Mouse (Mus musculus): ENCODE measurements at regions not wholly inside any gene's neighbourhood (a gene's known extent, or its start where the extent isn't known, plus 50 kb on each side); places are given as distances from the start of the nearest gene placed in this dataset.
"Not testable (repeated sequence)": the region's sequence is repeated elsewhere in the genome, so short reads cannot be mapped to it uniquely, and the experiment has no call there.

DNA sequence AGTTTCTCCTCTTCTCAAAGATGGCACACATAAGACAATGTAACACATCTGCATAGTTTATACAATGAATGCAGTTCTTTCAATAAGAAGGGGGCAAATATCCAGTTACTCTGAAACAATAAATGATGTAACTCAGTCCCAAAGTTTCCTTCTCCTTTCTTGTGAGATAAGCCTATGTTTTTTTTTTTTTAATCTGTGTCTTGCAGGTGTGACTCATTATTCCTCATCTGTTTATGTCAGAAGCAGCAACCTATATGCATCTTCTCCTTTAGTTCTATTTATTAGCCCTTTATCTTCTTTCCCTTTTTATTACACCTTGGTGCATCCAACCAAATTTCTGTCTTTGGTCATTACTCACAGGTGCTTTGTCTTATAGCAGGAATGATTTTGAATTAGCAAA is 523.2 kb upstream of the Pot1a start:
- no peaks in the 10 kb centered on the region for H3K4me1 ChIP-seq (ENCODE audit: insufficient read depth, low read depth, low read length)
- no peaks in the 10 kb centered on the region for H3K9me3 ChIP-seq (ENCODE audit: low read length)
- H3K9ac ChIP-seq (replicated peaks; ENCODE audit: low read depth), result no peak overlapping the region
- H3K4me3 ChIP-seq (ENCODE audit: low read depth, low read length), result no peak overlapping the region
- H3K27ac ChIP-seq (ENCODE audit: low read length), result no peak overlapping the region
- H3K36me3 ChIP-seq (ENCODE audit: insufficient read depth, low read length), result no peaks in the 10 kb centered on the region
- no peak for ATAC-seq
- H3K4me2 ChIP-seq (replicated peaks; ENCODE audit: low read depth, low read length), result no peak overlapping the region
- H3K27me3 ChIP-seq (replicated peaks; ENCODE audit: insufficient read depth, low read length), result no peaks in the 10 kb centered on the region
- TF ChIP-seq EP300 (IDR thresholded peaks at IDR 0.05) (no peak), CTCF (IDR thresholded peaks at IDR 0.05) (no peak)
- DNase-seq (ENCODE audit: low spot score), result no peak

DNA sequence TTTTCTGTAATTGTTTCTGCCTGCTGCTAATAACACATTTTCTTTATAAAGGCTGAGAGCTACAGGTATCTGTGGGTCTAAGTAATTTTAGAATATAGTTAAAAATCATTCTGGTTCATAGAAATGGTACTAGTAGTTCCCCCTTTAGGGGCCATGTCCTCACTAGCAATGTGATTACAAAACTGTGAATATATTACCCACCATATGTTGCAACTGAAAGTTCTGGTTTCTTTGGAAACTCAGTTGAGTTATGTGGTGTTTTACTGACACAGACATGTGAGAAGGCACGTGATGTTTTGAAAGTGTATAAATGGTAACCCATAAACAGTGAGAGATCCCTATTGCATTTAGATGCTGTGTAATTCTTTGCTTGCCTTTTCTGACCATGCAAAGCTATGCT is 495.1 kb upstream of the Pot1a start:
- no peak overlapping the region for H3K9ac ChIP-seq (replicated peaks; ENCODE audit: low read depth)
- H3K27ac ChIP-seq (ENCODE audit: low read length), result no peak overlapping the region
- ATAC-seq (no peak), DNase-seq (ENCODE audit: low spot score) (peak; percentile 4)
- no peaks in the 10 kb centered on the region for H3K9me3 ChIP-seq (ENCODE audit: low read length)
- no peak overlapping the region for H3K4me2 ChIP-seq (replicated peaks; ENCODE audit: low read depth, low read length)
- H3K36me3 ChIP-seq (ENCODE audit: insufficient read depth, low read length), result no peaks in the 10 kb centered on the region
- no peak overlapping the region for H3K4me3 ChIP-seq (ENCODE audit: low read depth, low read length)
- no peak for TF ChIP-seq CTCF (IDR thresholded peaks at IDR 0.05)
- TF ChIP-seq EP300 (IDR thresholded peaks at IDR 0.05), result no peak
- H3K27me3 ChIP-seq (replicated peaks; ENCODE audit: insufficient read depth, low read length), result no peaks in the 10 kb centered on the region
- H3K4me1 ChIP-seq (ENCODE audit: insufficient read depth, low read depth, low read length), result no peaks in the 10 kb centered on the region
- WGBS, result 50% methylated on average over 1 of the region's 1 CpGs

DNA sequence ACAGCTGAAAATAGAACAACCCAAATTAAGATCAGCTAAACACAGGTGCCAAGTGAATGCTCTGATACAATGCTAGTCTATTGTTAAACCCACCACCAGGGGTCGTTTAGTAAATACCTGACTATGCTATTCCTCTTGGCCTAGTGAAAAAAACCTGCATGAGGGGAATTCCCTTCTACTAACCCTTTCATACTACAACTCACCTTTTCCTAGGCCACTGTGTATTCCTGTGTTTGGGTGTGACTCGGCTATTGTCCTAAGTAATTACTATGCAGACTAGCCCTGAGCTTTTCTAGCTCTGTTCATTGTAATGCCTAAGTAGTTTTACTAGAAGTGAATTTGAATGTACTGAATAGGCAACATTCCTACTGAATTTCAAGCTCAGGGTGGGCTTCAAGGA is 492.5 kb upstream of the Pot1a start:
- H3K27me3 ChIP-seq (replicated peaks; ENCODE audit: insufficient read depth, low read length); H3K4me3 ChIP-seq (ENCODE audit: low read depth, low read length); H3K9me3 ChIP-seq (ENCODE audit: low read length); DNase-seq (ENCODE audit: low spot score); H3K9ac ChIP-seq (replicated peaks; ENCODE audit: low read depth); H3K36me3 ChIP-seq (ENCODE audit: insufficient read depth, low read length); ATAC-seq; H3K4me1 ChIP-seq (ENCODE audit: insufficient read depth, low read depth, low read length); H3K27ac ChIP-seq (ENCODE audit: low read length); H3K4me2 ChIP-seq (replicated peaks; ENCODE audit: low read depth, low read length): not testable (repeated sequence)
- WGBS, result 59% methylated on average over 2 of the region's 2 CpGs

DNA sequence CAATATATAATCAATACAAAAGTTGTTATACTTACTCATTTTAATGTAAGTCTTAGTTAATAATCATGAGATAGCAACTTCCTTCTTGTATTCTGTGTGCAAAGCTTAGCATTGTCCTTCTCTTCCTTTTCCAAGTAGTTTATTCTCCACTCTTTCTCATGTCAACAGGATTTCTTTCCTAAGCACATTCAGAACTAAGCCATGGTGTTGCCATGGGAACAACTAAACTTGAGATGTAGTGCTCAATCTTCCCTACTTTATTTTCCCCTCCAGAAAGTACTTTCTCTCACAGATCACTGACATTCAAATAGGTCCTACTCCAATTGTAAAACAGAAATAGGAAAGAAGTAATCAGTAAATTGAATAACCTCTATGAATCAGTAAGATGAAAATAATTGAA is 490.2 kb upstream of the Pot1a start:
- Histone ChIP-seq H3K9me3 (ENCODE audit: low read length) (no peaks in the 10 kb centered on the region), H3K4me2 (replicated peaks; ENCODE audit: low read depth, low read length) (no peak overlapping the region), H3K27ac (ENCODE audit: low read length) (no peak overlapping the region), H3K9ac (replicated peaks; ENCODE audit: low read depth) (no peak overlapping the region), H3K4me3 (ENCODE audit: low read depth, low read length) (no peak overlapping the region), H3K4me1 (ENCODE audit: insufficient read depth, low read depth, low read length) (no peaks in the 10 kb centered on the region), H3K36me3 (ENCODE audit: insufficient read depth, low read length) (no peaks in the 10 kb centered on the region), H3K27me3 (replicated peaks; ENCODE audit: insufficient read depth, low read length) (no peaks in the 10 kb centered on the region)
- DNase-seq (ENCODE audit: low spot score) (no peak), ATAC-seq (no peak)
- no peak for TF ChIP-seq CTCF (IDR thresholded peaks at IDR 0.05)
- TF ChIP-seq EP300 (IDR thresholded peaks at IDR 0.05), result no peak

DNA sequence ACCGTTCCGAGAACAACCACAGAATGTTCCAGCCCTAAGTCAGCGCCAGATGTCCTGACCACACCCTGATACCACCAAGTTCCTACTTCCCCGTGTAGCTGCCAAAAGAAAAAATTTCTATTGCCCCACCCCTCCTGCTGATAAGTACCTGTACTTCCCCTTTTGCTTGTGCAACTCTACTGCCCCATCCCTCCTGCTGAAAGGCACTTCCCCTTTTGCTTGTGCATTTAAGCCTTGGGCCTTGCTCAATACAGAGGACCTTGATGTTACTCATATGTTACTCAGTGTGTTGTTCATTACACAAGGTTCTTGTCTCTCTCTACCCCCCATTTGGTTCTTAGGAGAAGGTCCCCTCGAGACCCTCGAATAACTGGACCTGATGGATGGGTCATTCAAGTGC is 488.4 kb upstream of the Pot1a start:
- DNase-seq (ENCODE audit: low spot score); H3K27ac ChIP-seq (ENCODE audit: low read length); H3K9me3 ChIP-seq (ENCODE audit: low read length); H3K27me3 ChIP-seq (replicated peaks; ENCODE audit: insufficient read depth, low read length); H3K4me2 ChIP-seq (replicated peaks; ENCODE audit: low read depth, low read length); H3K36me3 ChIP-seq (ENCODE audit: insufficient read depth, low read length); H3K4me3 ChIP-seq (ENCODE audit: low read depth, low read length); H3K9ac ChIP-seq (replicated peaks; ENCODE audit: low read depth); ATAC-seq; H3K4me1 ChIP-seq (ENCODE audit: insufficient read depth, low read depth, low read length): not testable (repeated sequence)
- WGBS, result 73% methylated on average over 6 of the region's 6 CpGs

DNA sequence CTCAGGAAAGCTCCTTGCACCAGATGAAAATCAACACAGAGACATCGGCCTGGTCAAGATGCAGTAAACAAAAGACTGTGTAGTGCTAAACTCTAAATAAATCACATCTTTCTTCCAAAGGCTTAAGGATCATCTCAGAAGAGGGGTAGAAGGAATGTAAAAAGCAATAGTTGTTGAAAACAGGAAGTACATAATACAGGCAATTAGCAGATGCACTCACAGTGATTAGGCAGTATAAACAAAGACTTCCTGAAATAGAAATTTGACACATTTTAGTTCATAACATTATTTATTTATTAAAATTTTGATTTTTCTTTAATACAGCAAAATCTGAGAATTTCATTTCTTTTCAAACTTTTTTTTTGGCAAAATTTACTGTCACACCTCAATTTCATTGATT is 478.9 kb upstream of the Pot1a start:
- Histone ChIP-seq H3K27me3 (replicated peaks; ENCODE audit: insufficient read depth, low read length) (no peaks in the 10 kb centered on the region), H3K9me3 (ENCODE audit: low read length) (no peaks in the 10 kb centered on the region), H3K9ac (replicated peaks; ENCODE audit: low read depth) (no peak overlapping the region), H3K36me3 (ENCODE audit: insufficient read depth, low read length) (no peaks in the 10 kb centered on the region), H3K4me1 (ENCODE audit: insufficient read depth, low read depth, low read length) (no peaks in the 10 kb centered on the region), H3K4me2 (replicated peaks; ENCODE audit: low read depth, low read length) (no peak overlapping the region), H3K4me3 (ENCODE audit: low read depth, low read length) (no peak overlapping the region), H3K27ac (ENCODE audit: low read length) (no peak overlapping the region)
- no peak for ATAC-seq
- 63% methylated on average over 1 of the region's 1 CpGs for WGBS
- no peak for TF ChIP-seq CTCF (IDR thresholded peaks at IDR 0.05)
- no peak for TF ChIP-seq EP300 (IDR thresholded peaks at IDR 0.05)
- DNase-seq (ENCODE audit: low spot score), result no peak

Measured in lung, postnatal 0 days (tissue).